Mouse (Mus musculus): Measurements from ENCODE around the gene Tmem33. TPM values are rescaled to one million over a fixed set of nuclear protein-coding genes. Genes with fewer than 3 reads are reported as not detected.

The Tmem33 gene
- polyA plus RNA-seq, 1 experiment, result 58.1 TPM

DNA sequence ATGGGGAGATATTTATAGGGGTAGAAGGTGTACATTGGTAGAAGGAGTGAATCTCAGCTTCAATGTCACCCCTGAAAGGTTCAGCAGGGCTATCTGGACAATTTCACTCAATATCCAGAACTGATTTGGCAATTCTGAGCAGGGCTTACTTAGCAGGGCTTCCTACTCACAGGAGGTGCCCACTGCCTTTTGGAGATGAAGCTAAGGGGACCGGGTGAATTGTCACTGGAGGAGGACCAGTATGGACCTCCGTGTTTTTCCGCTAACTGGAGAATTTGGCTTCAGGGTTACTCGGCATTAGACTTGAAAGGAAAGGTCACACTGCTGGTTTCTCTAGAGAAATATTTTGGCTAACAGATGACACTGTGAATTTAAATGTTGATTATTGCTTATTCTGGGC is 25.7 kb upstream of the Tmem33 start:
- Histone ChIP-seq H3K4me3 (ENCODE audit: control insufficient read depth, low read depth, low read length) (no peak overlapping the region), H3K27ac (ENCODE audit: control insufficient read depth, insufficient read depth, low read depth, low read length) (no peak overlapping the region), H3K36me3 (ENCODE audit: control insufficient read depth, insufficient read depth, low read length) (no peaks in the 10 kb centered on the region), H3K27me3 (ENCODE audit: control insufficient read depth, insufficient read depth, low read length) (peaks cover 13% of the 10 kb centered on the region), H3K4me1 (ENCODE audit: control insufficient read depth, insufficient read depth, low read length) (peaks cover 13% of the 10 kb centered on the region)
- TF ChIP-seq CTCF (IDR thresholded peaks at IDR 0.05; ENCODE audit: control insufficient read depth, insufficient read depth, insufficient replicate concordance, low read depth, low read length) (no peak), POLR2A (IDR thresholded peaks at IDR 0.05; ENCODE audit: control insufficient read depth, low read depth, low read length) (no peak)

- no peak for TF ChIP-seq POLR2A (IDR thresholded peaks at IDR 0.05; ENCODE audit: control insufficient read depth, low read depth, low read length)
- no peak for TF ChIP-seq CTCF (IDR thresholded peaks at IDR 0.05; ENCODE audit: control insufficient read depth, insufficient read depth, insufficient replicate concordance, low read depth, low read length)
- H3K27me3 ChIP-seq (ENCODE audit: control insufficient read depth, insufficient read depth, low read length), result peaks cover 9% of the 10 kb centered on the region
- no peaks in the 10 kb centered on the region for H3K36me3 ChIP-seq (ENCODE audit: control insufficient read depth, insufficient read depth, low read length)
Measured at GRCm38 (mm10) chr5:67235462-67235861, 24.9 kb upstream of the Tmem33 start.

GRCm38 (mm10) chr5:67236601-67237000 is 23.8 kb upstream of the Tmem33 start:
- Histone ChIP-seq H3K4me1 (ENCODE audit: control insufficient read depth, insufficient read depth, low read length) (no peaks in the 10 kb centered on the region), H3K27me3 (ENCODE audit: control insufficient read depth, insufficient read depth, low read length) (no peaks in the 10 kb centered on the region)

More at GRCm38 (mm10) chr5:67235462-67235861, 24.9 kb upstream of the Tmem33 start:
- Histone ChIP-seq H3K4me3 (ENCODE audit: control insufficient read depth, low read depth, low read length) (no peak overlapping the region), H3K27ac (ENCODE audit: control insufficient read depth, insufficient read depth, low read depth, low read length) (no peak overlapping the region), H3K4me1 (ENCODE audit: control insufficient read depth, insufficient read depth, low read length) (peaks cover 9% of the 10 kb centered on the region)

GRCm38 (mm10) chr5:67238303-67238702 is 22.1 kb upstream of the Tmem33 start:
- H3K36me3 ChIP-seq (ENCODE audit: control insufficient read depth, insufficient read depth, low read length), result no peaks in the 10 kb centered on the region
- no peaks in the 10 kb centered on the region for H3K4me1 ChIP-seq (ENCODE audit: control insufficient read depth, insufficient read depth, low read length)
- no peak for TF ChIP-seq CTCF (IDR thresholded peaks at IDR 0.05; ENCODE audit: control insufficient read depth, insufficient read depth, insufficient replicate concordance, low read depth, low read length)
- TF ChIP-seq POLR2A (IDR thresholded peaks at IDR 0.05; ENCODE audit: control insufficient read depth, low read depth, low read length), result no peak
- H3K4me3 ChIP-seq (ENCODE audit: control insufficient read depth, low read depth, low read length), result no peak overlapping the region
- H3K27ac ChIP-seq (ENCODE audit: control insufficient read depth, insufficient read depth, low read depth, low read length), result no peak overlapping the region
- H3K27me3 ChIP-seq (ENCODE audit: control insufficient read depth, insufficient read depth, low read length), result no peaks in the 10 kb centered on the region

More at GRCm38 (mm10) chr5:67236601-67237000, 23.8 kb upstream of the Tmem33 start:
- no peak overlapping the region for H3K4me3 ChIP-seq (ENCODE audit: control insufficient read depth, low read depth, low read length)
- TF ChIP-seq POLR2A (IDR thresholded peaks at IDR 0.05; ENCODE audit: control insufficient read depth, low read depth, low read length) (no peak), CTCF (IDR thresholded peaks at IDR 0.05; ENCODE audit: control insufficient read depth, insufficient read depth, insufficient replicate concordance, low read depth, low read length) (no peak)
- H3K36me3 ChIP-seq (ENCODE audit: control insufficient read depth, insufficient read depth, low read length), result no peaks in the 10 kb centered on the region
- H3K27ac ChIP-seq (ENCODE audit: control insufficient read depth, insufficient read depth, low read depth, low read length), result no peak overlapping the region

DNA sequence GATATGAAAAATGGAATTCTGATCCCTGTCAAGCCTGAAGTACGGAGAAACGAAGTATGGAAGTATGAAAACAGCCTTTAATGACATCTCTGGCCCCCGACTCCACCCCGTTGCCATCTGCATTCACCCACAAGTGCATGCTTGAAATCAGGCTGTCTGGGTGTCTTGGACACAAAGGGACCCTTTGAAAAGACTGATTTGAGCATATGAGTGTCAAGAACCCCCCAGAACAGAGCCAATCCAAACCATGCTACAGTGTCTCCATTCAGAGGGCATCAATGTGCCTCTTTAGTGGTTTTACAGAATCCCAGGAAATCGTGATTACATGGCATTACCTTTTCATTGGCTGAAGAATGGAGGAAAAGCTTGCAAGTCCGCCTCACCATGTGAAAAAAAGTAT is 18.7 kb upstream of the Tmem33 start:
- Histone ChIP-seq H3K27me3 (ENCODE audit: control insufficient read depth, insufficient read depth, low read length) (no peaks in the 10 kb centered on the region), H3K36me3 (ENCODE audit: control insufficient read depth, insufficient read depth, low read length) (no peaks in the 10 kb centered on the region), H3K4me3 (ENCODE audit: control insufficient read depth, low read depth, low read length) (no peak overlapping the region), H3K27ac (ENCODE audit: control insufficient read depth, insufficient read depth, low read depth, low read length) (no peak overlapping the region), H3K4me1 (ENCODE audit: control insufficient read depth, insufficient read depth, low read length) (peaks cover 3% of the 10 kb centered on the region; the same call in 1 of the 2 replicates)
- TF ChIP-seq CTCF (IDR thresholded peaks at IDR 0.05; ENCODE audit: control insufficient read depth, insufficient read depth, insufficient replicate concordance, low read depth, low read length), result no peak
- TF ChIP-seq POLR2A (IDR thresholded peaks at IDR 0.05; ENCODE audit: control insufficient read depth, low read depth, low read length), result no peak

DNA sequence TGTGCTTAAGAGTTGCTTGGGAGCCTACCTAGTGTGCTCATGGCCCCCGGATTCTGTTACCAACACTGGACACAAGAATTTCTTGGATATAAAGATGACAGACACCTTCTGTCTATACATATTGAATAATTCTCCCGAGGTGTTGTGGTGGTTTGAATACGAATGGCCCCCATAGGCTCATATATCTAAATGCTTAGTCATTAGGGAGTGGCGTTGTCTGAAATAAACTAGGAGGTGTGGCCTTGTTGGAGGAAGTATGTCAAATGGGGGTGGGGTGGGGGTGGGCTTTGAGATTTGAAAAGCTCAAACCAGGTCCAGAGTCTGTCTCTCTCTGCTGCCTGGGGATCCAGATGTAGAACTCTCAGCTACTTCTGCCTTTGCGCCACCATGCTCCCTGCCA is 17.1 kb upstream of the Tmem33 start:
- no peaks in the 10 kb centered on the region for H3K27me3 ChIP-seq (ENCODE audit: control insufficient read depth, insufficient read depth, low read length)
- H3K27ac ChIP-seq (ENCODE audit: control insufficient read depth, insufficient read depth, low read depth, low read length), result no peak overlapping the region
- H3K36me3 ChIP-seq (ENCODE audit: control insufficient read depth, insufficient read depth, low read length), result no peaks in the 10 kb centered on the region
- H3K4me1 ChIP-seq (ENCODE audit: control insufficient read depth, insufficient read depth, low read length), result peaks cover 3% of the 10 kb centered on the region; the same call in 1 of the 2 replicates
- no peak overlapping the region for H3K4me3 ChIP-seq (ENCODE audit: control insufficient read depth, low read depth, low read length)
- TF ChIP-seq CTCF (IDR thresholded peaks at IDR 0.05; ENCODE audit: control insufficient read depth, insufficient read depth, insufficient replicate concordance, low read depth, low read length) (no peak), POLR2A (IDR thresholded peaks at IDR 0.05; ENCODE audit: control insufficient read depth, low read depth, low read length) (no peak)

DNA sequence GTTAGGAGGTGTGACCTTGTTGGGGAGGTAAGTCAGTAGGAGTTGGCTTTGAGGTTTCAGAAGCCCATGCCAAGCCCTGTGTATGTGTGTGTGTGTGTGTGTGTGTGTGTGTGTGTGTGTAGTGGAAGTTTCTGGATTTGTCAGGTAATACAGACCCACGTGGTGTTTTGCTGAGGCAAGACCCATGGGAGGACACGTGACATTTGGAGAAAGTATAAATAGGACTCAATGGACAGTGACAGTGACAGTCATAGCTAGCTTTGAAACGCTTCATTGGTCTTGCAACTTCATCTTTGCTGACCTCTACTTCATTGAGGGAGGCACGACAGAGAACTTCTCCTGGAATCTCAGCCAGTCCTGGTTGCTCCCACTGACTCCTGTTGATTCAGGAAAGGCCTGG is 8.1 kb upstream of the Tmem33 start:
- Histone ChIP-seq H3K4me3 (ENCODE audit: control insufficient read depth, low read depth, low read length) (no peak overlapping the region), H3K27ac (ENCODE audit: control insufficient read depth, insufficient read depth, low read depth, low read length) (no peak overlapping the region), H3K27me3 (ENCODE audit: control insufficient read depth, insufficient read depth, low read length) (no peaks in the 10 kb centered on the region), H3K4me1 (ENCODE audit: control insufficient read depth, insufficient read depth, low read length) (no peaks in the 10 kb centered on the region), H3K36me3 (ENCODE audit: control insufficient read depth, insufficient read depth, low read length) (no peaks in the 10 kb centered on the region)
- TF ChIP-seq POLR2A (IDR thresholded peaks at IDR 0.05; ENCODE audit: control insufficient read depth, low read depth, low read length) (no peak), CTCF (IDR thresholded peaks at IDR 0.05; ENCODE audit: control insufficient read depth, insufficient read depth, insufficient replicate concordance, low read depth, low read length) (no peak)

GRCm38 (mm10) chr5:67255664-67256063 is 4.7 kb upstream of the Tmem33 start:
- no peak for TF ChIP-seq POLR2A (IDR thresholded peaks at IDR 0.05; ENCODE audit: control insufficient read depth, low read depth, low read length)
- no peak for TF ChIP-seq CTCF (IDR thresholded peaks at IDR 0.05; ENCODE audit: control insufficient read depth, insufficient read depth, insufficient replicate concordance, low read depth, low read length)

More at GRCm38 (mm10) chr5:67255664-67256063, 4.7 kb upstream of the Tmem33 start:
- Histone ChIP-seq H3K27me3 (ENCODE audit: control insufficient read depth, insufficient read depth, low read length) (no peaks in the 10 kb centered on the region), H3K4me3 (ENCODE audit: control insufficient read depth, low read depth, low read length) (no peak overlapping the region), H3K27ac (ENCODE audit: control insufficient read depth, insufficient read depth, low read depth, low read length) (no peak overlapping the region), H3K4me1 (ENCODE audit: control insufficient read depth, insufficient read depth, low read length) (no peaks in the 10 kb centered on the region; the same call in 1 of the 2 replicates), H3K36me3 (ENCODE audit: control insufficient read depth, insufficient read depth, low read length) (no peaks in the 10 kb centered on the region)

All from testis, adult 2 months (tissue).